Mouse (Mus musculus): Measurements from ENCODE around the gene Ifrd2. TPM values are rescaled to one million over a fixed set of nuclear protein-coding genes. Genes with fewer than 3 reads are reported as not detected.
A peak's percentile ranks its signal among the peaks of the same experiment; 100 is the strongest.

Ifrd2 gene
- polyA plus RNA-seq, 1 experiment = 16.4 TPM

GRCm38 (mm10) chr9:107593101-107593976, 5.9 kb downstream of the Ifrd2 start:
- Histone ChIP-seq H3K4me1 (ENCODE audit: control insufficient read depth, insufficient read depth, low read length) (no peaks in the 10 kb centered on the region; the same call in 1 of the 2 replicates), H3K36me3 (ENCODE audit: control insufficient read depth, insufficient read depth, low read length) (no peaks in the 10 kb centered on the region), H3K4me3 (ENCODE audit: control insufficient read depth, low read depth, low read length) (no peak overlapping the region), H3K27ac (ENCODE audit: control insufficient read depth, insufficient read depth, low read depth, low read length) (no peak overlapping the region), H3K27me3 (ENCODE audit: control insufficient read depth, insufficient read depth, low read length) (no peaks in the 10 kb centered on the region)
- TF ChIP-seq POLR2A (IDR thresholded peaks at IDR 0.05; ENCODE audit: control insufficient read depth, low read depth, low read length) (no peak), CTCF (IDR thresholded peaks at IDR 0.05; ENCODE audit: control insufficient read depth, insufficient read depth, insufficient replicate concordance, low read depth, low read length) (no peak)

- H3K27me3 ChIP-seq (ENCODE audit: control insufficient read depth, insufficient read depth, low read length) = no peaks in the 10 kb centered on the region
- no peak overlapping the region for H3K27ac ChIP-seq (ENCODE audit: control insufficient read depth, insufficient read depth, low read depth, low read length)
- H3K4me1 ChIP-seq (ENCODE audit: control insufficient read depth, insufficient read depth, low read length) = peaks cover 4% of the 10 kb centered on the region
- H3K36me3 ChIP-seq (ENCODE audit: control insufficient read depth, insufficient read depth, low read length) = no peaks in the 10 kb centered on the region
- H3K4me3 ChIP-seq (ENCODE audit: control insufficient read depth, low read depth, low read length) = no peak overlapping the region
- TF ChIP-seq POLR2A (IDR thresholded peaks at IDR 0.05; ENCODE audit: control insufficient read depth, low read depth, low read length) (no peak), CTCF (IDR thresholded peaks at IDR 0.05; ENCODE audit: control insufficient read depth, insufficient read depth, insufficient replicate concordance, low read depth, low read length) (no peak)
Observed at GRCm38 (mm10) chr9:107594281-107595062, 7.0 kb downstream of the Ifrd2 start.

GRCm38 (mm10) chr9:107596619-107597569, 9.5 kb downstream of the Ifrd2 start:
- Histone ChIP-seq H3K4me3 (ENCODE audit: control insufficient read depth, low read depth, low read length) (no peak overlapping the region), H3K27ac (ENCODE audit: control insufficient read depth, insufficient read depth, low read depth, low read length) (no peak overlapping the region), H3K27me3 (ENCODE audit: control insufficient read depth, insufficient read depth, low read length) (no peaks in the 10 kb centered on the region), H3K36me3 (ENCODE audit: control insufficient read depth, insufficient read depth, low read length) (no peaks in the 10 kb centered on the region), H3K4me1 (ENCODE audit: control insufficient read depth, insufficient read depth, low read length) (peaks cover 8% of the 10 kb centered on the region)
- no peak for TF ChIP-seq POLR2A (IDR thresholded peaks at IDR 0.05; ENCODE audit: control insufficient read depth, low read depth, low read length)
- no peak for TF ChIP-seq CTCF (IDR thresholded peaks at IDR 0.05; ENCODE audit: control insufficient read depth, insufficient read depth, insufficient replicate concordance, low read depth, low read length)

GRCm38 (mm10) chr9:107598385-107598784, 10.9 kb downstream of the Ifrd2 start:
- Histone ChIP-seq H3K27ac (ENCODE audit: control insufficient read depth, insufficient read depth, low read depth, low read length) (no peak overlapping the region), H3K36me3 (ENCODE audit: control insufficient read depth, insufficient read depth, low read length) (no peaks in the 10 kb centered on the region), H3K4me3 (ENCODE audit: control insufficient read depth, low read depth, low read length) (no peak overlapping the region), H3K4me1 (ENCODE audit: control insufficient read depth, insufficient read depth, low read length) (peaks cover 15% of the 10 kb centered on the region), H3K27me3 (ENCODE audit: control insufficient read depth, insufficient read depth, low read length) (no peaks in the 10 kb centered on the region)
- no peak for TF ChIP-seq POLR2A (IDR thresholded peaks at IDR 0.05; ENCODE audit: control insufficient read depth, low read depth, low read length)
- no peak for TF ChIP-seq CTCF (IDR thresholded peaks at IDR 0.05; ENCODE audit: control insufficient read depth, insufficient read depth, insufficient replicate concordance, low read depth, low read length)

GRCm38 (mm10) chr9:107599433-107599832, 12.0 kb downstream of the Ifrd2 start:
- peaks cover 15% of the 10 kb centered on the region for H3K4me1 ChIP-seq (ENCODE audit: control insufficient read depth, insufficient read depth, low read length)
- H3K4me3 ChIP-seq (ENCODE audit: control insufficient read depth, low read depth, low read length) = peak overlapping the region; percentile 23; the same call in 1 of the 2 replicates
- TF ChIP-seq POLR2A (IDR thresholded peaks at IDR 0.05; ENCODE audit: control insufficient read depth, low read depth, low read length) (no peak), CTCF (IDR thresholded peaks at IDR 0.05; ENCODE audit: control insufficient read depth, insufficient read depth, insufficient replicate concordance, low read depth, low read length) (no peak)
- H3K36me3 ChIP-seq (ENCODE audit: control insufficient read depth, insufficient read depth, low read length) = no peaks in the 10 kb centered on the region
- H3K27me3 ChIP-seq (ENCODE audit: control insufficient read depth, insufficient read depth, low read length) = no peaks in the 10 kb centered on the region
- H3K27ac ChIP-seq (ENCODE audit: control insufficient read depth, insufficient read depth, low read depth, low read length) = no peak overlapping the region

- Histone ChIP-seq H3K27me3 (ENCODE audit: control insufficient read depth, insufficient read depth, low read length) (no peaks in the 10 kb centered on the region), H3K4me1 (ENCODE audit: control insufficient read depth, insufficient read depth, low read length) (peaks cover 15% of the 10 kb centered on the region), H3K4me3 (ENCODE audit: control insufficient read depth, low read depth, low read length) (peak overlapping the region; percentile 23), H3K36me3 (ENCODE audit: control insufficient read depth, insufficient read depth, low read length) (no peaks in the 10 kb centered on the region), H3K27ac (ENCODE audit: control insufficient read depth, insufficient read depth, low read depth, low read length) (no peak overlapping the region)
- no peak for TF ChIP-seq CTCF (IDR thresholded peaks at IDR 0.05; ENCODE audit: control insufficient read depth, insufficient read depth, insufficient replicate concordance, low read depth, low read length)
- TF ChIP-seq POLR2A (IDR thresholded peaks at IDR 0.05; ENCODE audit: control insufficient read depth, low read depth, low read length) = no peak
Observed at GRCm38 (mm10) chr9:107599842-107600241, 12.4 kb downstream of the Ifrd2 start.

All from testis, adult 2 months (tissue).